Mouse (Mus musculus) midbrain, embryonic 13.5 days (tissue): ENCODE measurements around the gene Fam162b. TPM values are rescaled to one million over a fixed set of nuclear protein-coding genes. Genes with fewer than 3 reads are reported as not detected.

ENCODE experiments used
- ATAC-seq: fragments of 200-750 bp; cut with Nextera tagmentation; 2 replicates; pipeline ENCODE4 v1.8.0; 2017; ENCODE audit warnings: mild to moderate bottlenecking, moderate TSS enrichment, moderate library complexity
- H3K27ac ChIP-seq: fragments of 300-500 bp; sonication (generic); 2 replicates; pipeline ENCODE4 v1.5.1; 2015; ENCODE audit warnings: inconsistent platforms, mild to moderate bottlenecking, moderate library complexity
- H3K27me3 ChIP-seq: fragments of 300-500 bp; sonication (generic); 2 replicates; pipeline ENCODE4 v1.6.1; 2015; ENCODE audit warnings: mild to moderate bottlenecking, inconsistent platforms
- H3K36me3 ChIP-seq: fragments of 300-500 bp; sonication (generic); 2 replicates; pipeline ENCODE4 v1.6.1; 2015; ENCODE audit warnings: mild to moderate bottlenecking, inconsistent platforms
- H3K4me1 ChIP-seq: fragments of 300-500 bp; sonication (generic); replicated peaks from 2 replicates; pipeline ENCODE4 v1.6.1; 2015; ENCODE audit warnings: inconsistent platforms
- H3K4me2 ChIP-seq: fragments of 300-500 bp; sonication (generic); replicated peaks from 2 replicates; pipeline ENCODE4 v1.6.1; 2015; ENCODE audit warnings: moderate library complexity, mild to moderate bottlenecking, inconsistent platforms
- H3K4me3 ChIP-seq: fragments of 300-500 bp; sonication (generic); replicated peaks from 2 replicates; pipeline ENCODE4 v1.5.1; 2015; ENCODE audit warnings: mild to moderate bottlenecking, inconsistent platforms
- H3K9ac ChIP-seq: fragments of 300-500 bp; sonication (generic); replicated peaks from 2 replicates; pipeline ENCODE4 v1.6.1; 2015; ENCODE audit warnings: mild to moderate bottlenecking, inconsistent platforms
- H3K9me3 ChIP-seq: fragments of 300-500 bp; sonication (generic); 2 replicates; pipeline ENCODE4 v1.6.1; 2016; ENCODE audit warnings: mild to moderate bottlenecking, inconsistent platforms
- WGBS: fragments of 180-500 bp; shearing (Covaris S2); methylation state at CpG from one replicate; pipeline ENCODE4 v1.1.7; 2015; 5-methylcytosine and 5-hydroxymethylcytosine counted together
- polyA plus RNA-seq: library from polyadenylated mRNA; unstranded; fragments of >200 nt; fragmentation: Nextera tagmentation; extraction: Ambion mirVana; gene quantifications from 2 replicates; pipeline ENCODE4 v1.2.1, GENCODE M21; 2015

Gene Fam162b
- polyA plus RNA-seq, result 2.6 and 2.8 TPM in 2 replicates

DNA sequence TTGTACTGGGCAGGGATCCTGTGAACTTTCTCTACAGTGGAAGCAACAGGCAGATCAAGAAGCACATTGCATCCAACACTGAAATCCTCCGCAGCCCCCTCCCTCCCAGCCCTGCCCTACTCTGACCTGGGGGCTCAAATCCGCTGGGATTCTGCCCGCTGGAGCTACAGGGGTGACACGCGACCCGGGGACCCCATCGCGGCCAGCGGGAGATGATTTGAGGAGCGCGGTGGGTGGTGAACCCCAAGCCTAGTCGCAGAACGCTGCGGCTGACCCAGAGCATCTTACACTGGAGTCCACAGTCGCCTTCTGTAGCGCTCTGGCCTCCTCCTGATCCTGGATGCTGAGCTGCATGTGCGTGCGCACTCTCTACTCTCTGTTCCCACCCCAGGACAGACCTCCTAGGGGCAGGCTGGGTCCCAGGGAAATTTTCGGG lies at the start of gene Fam162b:
TSS of gene Fam162b (minus strand) at position 379 of the 436 bp plus-strand sequence.
- H3K4me1 ChIP-seq, result peaks cover 9% of the 10 kb centered on the region
- peaks cover 12% of the 10 kb centered on the region for H3K27me3 ChIP-seq
- H3K4me3 ChIP-seq, result peak within 1 kb of the TSS; percentile 30
- peak within 1 kb of the TSS; percentile 60 for H3K4me2 ChIP-seq
- H3K9ac ChIP-seq, result peak within 1 kb of the TSS; percentile 41; the same call in 1 of the 2 replicates
- H3K9me3 ChIP-seq, result no peaks in the 10 kb centered on the region
- WGBS, result 2% methylated on average over 19 of the region's 19 CpGs
- peak; percentile 65; the same call in 1 of the 2 replicates for ATAC-seq
- H3K27ac ChIP-seq, result no peak within 1 kb of the TSS
- H3K36me3 ChIP-seq, result no peaks in the 10 kb centered on the region

DNA sequence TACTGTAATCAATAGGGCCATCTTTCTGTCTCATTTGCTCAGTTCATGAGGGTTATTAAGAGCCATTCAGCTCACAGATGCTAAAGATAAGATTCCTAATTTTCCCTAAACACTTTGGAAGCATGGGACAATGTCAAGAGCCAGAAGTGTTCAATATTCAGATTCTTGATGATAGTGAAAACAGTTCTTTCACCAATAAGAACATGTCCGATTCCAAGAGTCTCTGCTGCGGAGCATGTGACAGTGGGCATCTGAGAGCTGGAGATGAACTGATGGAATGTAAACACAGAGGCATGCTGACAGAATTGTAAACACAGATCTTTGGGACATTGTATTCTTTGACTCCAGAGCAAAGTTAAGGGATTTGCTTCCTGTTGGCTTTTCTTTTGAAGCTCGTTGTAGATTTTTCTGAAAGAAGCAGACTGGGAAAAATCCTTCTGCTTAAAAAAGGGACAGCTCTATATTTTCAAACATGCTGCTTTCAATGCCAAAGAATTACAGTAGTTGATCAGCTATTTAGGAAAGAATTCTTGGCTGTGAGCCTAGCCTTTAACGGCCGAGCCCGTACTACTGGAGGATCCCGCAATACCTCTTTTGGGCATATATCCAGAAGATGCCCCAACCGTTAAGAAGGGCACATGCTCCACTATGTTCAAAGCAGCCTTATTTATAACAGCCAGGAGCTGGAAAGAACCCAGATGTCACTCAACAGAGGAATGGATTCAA lies 41.3 kb upstream of the Fam162b start, which contains the start of gene Gprc6a:
TSS of gene Gprc6a (minus strand) at position 51 of the 726 bp plus-strand sequence.
- Histone ChIP-seq H3K4me3 (no peak within 1 kb of the TSS), H3K9me3 (no peaks in the 10 kb centered on the region), H3K9ac (no peak within 1 kb of the TSS), H3K27me3 (no peaks in the 10 kb centered on the region), H3K4me1 (no peaks in the 10 kb centered on the region), H3K36me3 (no peaks in the 10 kb centered on the region), H3K27ac (no peak within 1 kb of the TSS), H3K4me2 (no peak within 1 kb of the TSS)
- ATAC-seq, result no peak
- 74% methylated on average over 8 of the region's 8 CpGs for WGBS

DNA sequence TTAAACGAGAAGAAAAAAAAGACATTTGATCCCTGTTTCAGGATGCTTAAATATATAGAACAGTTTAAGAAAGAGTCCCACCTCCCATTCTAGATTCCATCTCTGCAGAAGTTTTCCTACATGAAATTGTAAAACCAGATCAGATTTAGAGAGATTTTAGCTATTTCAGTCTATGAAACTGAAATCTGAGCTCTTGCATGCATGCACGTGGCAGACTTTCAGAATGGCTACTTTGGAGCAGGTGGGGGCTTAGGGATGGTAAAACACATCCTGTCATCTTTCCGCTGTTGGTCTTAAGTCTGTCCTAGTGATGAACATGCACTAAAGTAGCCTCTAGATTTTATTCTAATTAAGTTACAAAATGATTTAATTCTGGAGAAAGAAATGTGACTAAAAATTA lies 30.9 kb upstream of the Fam162b start:
- H3K27ac ChIP-seq, result no peak overlapping the region
- H3K9me3 ChIP-seq, result no peaks in the 10 kb centered on the region
- H3K36me3 ChIP-seq, result no peaks in the 10 kb centered on the region
- no peaks in the 10 kb centered on the region for H3K4me1 ChIP-seq
- H3K9ac ChIP-seq, result no peak overlapping the region
- H3K4me3 ChIP-seq, result no peak overlapping the region
- no peak for ATAC-seq
- no peak overlapping the region for H3K4me2 ChIP-seq
- WGBS, result 86% methylated on average over 3 of the region's 3 CpGs
- no peaks in the 10 kb centered on the region for H3K27me3 ChIP-seq

DNA sequence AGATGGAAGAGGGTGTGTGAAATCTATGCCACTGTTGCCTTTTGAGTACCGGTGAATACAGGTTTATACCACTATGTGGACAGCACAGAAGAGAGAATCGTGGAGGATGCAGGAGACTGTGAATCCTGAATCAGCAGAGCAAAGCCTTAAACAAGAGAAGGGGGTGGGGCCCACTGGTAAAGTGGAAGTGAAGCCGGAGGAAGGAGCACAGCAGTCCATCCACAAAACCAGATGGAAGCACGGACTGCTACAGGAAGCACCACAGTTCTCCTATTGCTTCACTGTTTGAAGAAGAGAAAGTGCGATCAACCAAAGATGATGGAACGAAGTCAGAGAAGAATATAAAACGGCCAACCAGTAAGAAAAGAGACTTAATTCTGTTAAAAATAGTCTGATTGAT lies 29.8 kb upstream of the Fam162b start:
- Histone ChIP-seq H3K4me1 (no peaks in the 10 kb centered on the region), H3K27me3 (no peaks in the 10 kb centered on the region), H3K4me2 (no peak overlapping the region), H3K36me3 (no peaks in the 10 kb centered on the region), H3K9me3 (no peaks in the 10 kb centered on the region), H3K9ac (no peak overlapping the region), H3K4me3 (no peak overlapping the region), H3K27ac (no peak overlapping the region)
- 56% methylated on average over 7 of the region's 7 CpGs for WGBS
- no peak for ATAC-seq

DNA sequence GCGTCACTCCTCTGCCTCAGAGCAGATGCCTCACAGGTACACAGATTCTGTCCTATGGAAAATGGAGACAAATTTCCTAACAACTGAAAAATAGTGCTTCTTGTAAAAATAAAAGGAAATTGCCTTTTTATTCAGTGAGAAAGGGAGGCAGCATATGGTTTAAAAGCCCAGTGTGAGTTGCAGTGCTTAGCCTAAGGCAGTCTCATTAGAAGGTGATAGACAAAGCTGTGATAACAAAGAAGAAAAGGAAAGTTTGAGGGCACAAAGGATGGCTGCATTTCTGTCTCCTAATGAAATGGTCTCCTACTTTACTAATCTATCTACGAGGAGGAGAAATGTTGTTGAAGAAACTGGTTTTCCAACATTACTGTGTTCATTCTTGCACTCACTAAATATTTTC lies 28.2 kb upstream of the Fam162b start:
- H3K4me3 ChIP-seq, result no peak overlapping the region
- no peak overlapping the region for H3K27ac ChIP-seq
- no peaks in the 10 kb centered on the region for H3K27me3 ChIP-seq
- H3K4me1 ChIP-seq, result no peaks in the 10 kb centered on the region
- no peak overlapping the region for H3K4me2 ChIP-seq
- H3K36me3 ChIP-seq, result no peaks in the 10 kb centered on the region
- H3K9ac ChIP-seq, result no peak overlapping the region
- no peak for ATAC-seq
- WGBS, result 72% methylated on average over 2 of the region's 2 CpGs
- no peaks in the 10 kb centered on the region for H3K9me3 ChIP-seq

DNA sequence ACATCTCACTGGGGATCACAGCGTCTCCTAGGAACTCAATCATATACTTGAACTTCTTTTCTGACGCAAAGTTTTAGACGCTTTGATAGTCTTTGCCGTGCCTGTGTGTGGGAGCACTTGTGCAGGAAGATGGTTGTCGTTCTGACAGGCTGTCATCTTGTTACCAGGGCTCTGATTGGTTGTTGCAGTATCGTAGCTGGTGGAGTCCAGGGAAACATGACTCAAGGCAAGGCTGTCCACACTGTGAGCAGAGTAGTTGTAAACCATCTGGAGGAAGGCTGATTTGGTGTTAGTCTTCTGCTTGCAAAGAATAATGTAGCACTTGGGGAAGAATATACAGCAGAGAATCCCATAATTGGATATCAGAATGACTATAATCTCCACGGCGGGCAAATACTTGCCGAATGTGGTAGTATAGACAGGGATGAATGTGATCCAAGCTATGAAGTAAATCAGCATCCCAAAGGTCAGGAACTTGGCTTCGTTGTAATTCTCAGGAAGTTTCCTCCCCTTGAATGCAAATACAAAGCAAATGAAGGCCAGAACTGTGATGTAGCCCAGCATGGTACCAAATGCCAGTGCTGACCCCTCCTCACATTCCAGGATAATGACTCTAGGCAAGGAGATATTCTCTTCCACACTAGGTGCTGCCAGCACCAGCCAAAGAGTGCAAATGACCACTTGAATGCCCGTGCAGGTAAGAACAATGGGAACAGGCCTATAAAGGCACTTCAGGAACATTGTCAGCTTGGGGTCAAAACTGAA lies 24.7 kb upstream of the Fam162b start:
- no peak for ATAC-seq
- Histone ChIP-seq H3K4me3 (no peak overlapping the region), H3K9ac (no peak overlapping the region)

DNA sequence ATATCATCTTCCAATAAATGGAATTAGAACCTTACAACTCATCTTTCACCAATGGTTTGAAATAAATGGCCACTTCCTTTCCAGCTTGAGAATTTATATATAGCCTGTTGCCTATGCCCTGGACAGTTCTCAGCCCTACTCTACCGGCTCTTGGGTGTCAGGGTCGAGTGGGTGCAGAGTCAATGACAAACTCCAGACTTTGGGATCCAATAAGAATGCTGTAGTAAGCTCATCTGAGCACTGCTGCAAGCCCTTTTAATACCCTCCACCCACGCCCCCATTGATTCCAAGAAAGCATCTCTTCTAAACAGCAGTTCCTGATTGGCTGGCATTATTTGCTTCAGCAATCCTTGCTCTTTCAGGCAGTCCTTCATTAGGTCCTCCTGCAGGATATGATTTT lies 23.1 kb upstream of the Fam162b start:
- no peak for ATAC-seq

More for the DNA sequence above, 24.7 kb upstream of the Fam162b start:
- Histone ChIP-seq H3K36me3 (no peaks in the 10 kb centered on the region), H3K4me2 (no peak overlapping the region), H3K27ac (no peak overlapping the region), H3K9me3 (no peaks in the 10 kb centered on the region), H3K4me1 (no peaks in the 10 kb centered on the region), H3K27me3 (no peaks in the 10 kb centered on the region)
- 78% methylated on average over 11 of the region's 11 CpGs for WGBS

DNA sequence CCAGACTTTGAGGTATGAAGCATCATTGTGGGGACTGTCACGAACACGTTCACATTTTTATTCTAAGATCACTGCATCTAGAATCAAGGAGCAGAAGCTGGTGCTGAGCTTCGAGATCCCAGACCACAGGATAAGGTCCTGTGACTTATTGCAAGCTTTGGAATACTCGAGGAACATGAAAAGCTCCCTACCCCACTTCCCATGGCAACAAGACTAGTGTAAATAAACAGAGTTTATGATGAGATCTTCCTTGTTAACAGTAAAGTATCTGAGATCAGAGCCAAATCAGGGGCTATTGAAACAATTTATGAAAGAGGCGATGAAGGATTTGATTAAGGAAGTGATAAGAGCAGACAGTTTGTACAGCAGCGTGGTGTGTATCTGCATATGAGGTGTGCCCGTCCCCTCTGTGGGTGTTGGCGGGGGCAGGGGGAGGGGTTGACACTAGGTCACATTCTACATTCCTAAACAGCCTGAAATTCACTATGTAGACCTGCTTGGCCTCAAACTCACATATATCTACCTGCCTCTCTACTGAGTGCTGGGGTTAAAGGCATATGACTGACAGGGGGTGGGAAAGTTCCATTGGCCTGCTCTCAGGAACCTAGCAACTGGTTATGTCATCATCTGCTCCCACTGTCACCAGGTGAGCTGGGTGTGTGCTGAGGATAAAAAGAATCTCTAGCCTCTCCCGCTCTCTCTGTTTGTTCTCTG lies 21.8 kb upstream of the Fam162b start:
- no peak overlapping the region for H3K4me2 ChIP-seq
- H3K9ac ChIP-seq, result no peak overlapping the region
- H3K4me3 ChIP-seq, result no peak overlapping the region
- no peak overlapping the region for H3K27ac ChIP-seq
- WGBS, result 86% methylated on average over 9 of the region's 9 CpGs
- H3K9me3 ChIP-seq, result no peaks in the 10 kb centered on the region
- H3K36me3 ChIP-seq, result no peaks in the 10 kb centered on the region
- H3K27me3 ChIP-seq, result no peaks in the 10 kb centered on the region
- H3K4me1 ChIP-seq, result no peaks in the 10 kb centered on the region
- ATAC-seq, result no peak

More for the DNA sequence above, 23.1 kb upstream of the Fam162b start:
- no peaks in the 10 kb centered on the region for H3K4me1 ChIP-seq
- no peak overlapping the region for H3K9ac ChIP-seq
- H3K4me3 ChIP-seq, result no peak overlapping the region
- no peaks in the 10 kb centered on the region for H3K27me3 ChIP-seq
- no peaks in the 10 kb centered on the region for H3K9me3 ChIP-seq
- WGBS, result 77% methylated on average over 3 of the region's 3 CpGs
- H3K36me3 ChIP-seq, result no peaks in the 10 kb centered on the region
- H3K4me2 ChIP-seq, result no peak overlapping the region
- no peak overlapping the region for H3K27ac ChIP-seq

DNA sequence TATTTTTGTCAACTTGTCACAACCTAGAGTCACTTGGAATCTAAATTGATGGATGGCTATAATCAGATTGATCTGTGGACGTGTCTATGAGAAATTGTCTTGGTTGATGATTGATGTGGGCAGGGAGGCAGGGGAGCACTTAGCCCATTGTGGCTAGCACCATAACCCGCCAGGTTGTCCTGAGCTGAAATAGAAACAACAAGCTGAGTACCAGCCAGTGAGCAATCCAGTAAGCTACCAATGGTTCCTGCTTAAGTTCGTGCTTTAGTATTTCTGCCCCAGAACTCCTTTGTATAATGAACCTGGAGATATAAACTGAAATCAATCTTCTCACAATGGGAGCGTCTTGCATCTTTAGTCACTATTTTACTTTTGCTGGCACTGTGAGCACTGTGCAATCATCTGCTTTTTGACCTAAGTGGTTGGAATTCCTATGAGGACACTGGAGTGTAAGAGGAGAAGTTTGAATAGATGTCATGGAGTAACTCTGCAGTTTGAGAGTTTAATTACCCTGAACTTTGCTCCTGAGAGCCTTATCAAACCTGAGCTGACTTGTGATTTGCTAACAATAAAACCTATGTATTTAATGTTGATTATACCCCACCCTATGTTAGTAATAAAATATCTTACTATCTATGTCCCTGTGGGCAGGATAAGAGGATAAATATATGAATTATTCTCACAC lies 19.6 kb upstream of the Fam162b start:
- no peak for ATAC-seq
- H3K4me2 ChIP-seq, result no peak overlapping the region
- no peak overlapping the region for H3K27ac ChIP-seq
- H3K9me3 ChIP-seq, result no peaks in the 10 kb centered on the region
- no peaks in the 10 kb centered on the region for H3K27me3 ChIP-seq
- H3K36me3 ChIP-seq, result no peaks in the 10 kb centered on the region
- no peaks in the 10 kb centered on the region for H3K4me1 ChIP-seq
- no peak overlapping the region for H3K4me3 ChIP-seq
- H3K9ac ChIP-seq, result no peak overlapping the region
- WGBS, result 87% methylated on average over 4 of the region's 4 CpGs

DNA sequence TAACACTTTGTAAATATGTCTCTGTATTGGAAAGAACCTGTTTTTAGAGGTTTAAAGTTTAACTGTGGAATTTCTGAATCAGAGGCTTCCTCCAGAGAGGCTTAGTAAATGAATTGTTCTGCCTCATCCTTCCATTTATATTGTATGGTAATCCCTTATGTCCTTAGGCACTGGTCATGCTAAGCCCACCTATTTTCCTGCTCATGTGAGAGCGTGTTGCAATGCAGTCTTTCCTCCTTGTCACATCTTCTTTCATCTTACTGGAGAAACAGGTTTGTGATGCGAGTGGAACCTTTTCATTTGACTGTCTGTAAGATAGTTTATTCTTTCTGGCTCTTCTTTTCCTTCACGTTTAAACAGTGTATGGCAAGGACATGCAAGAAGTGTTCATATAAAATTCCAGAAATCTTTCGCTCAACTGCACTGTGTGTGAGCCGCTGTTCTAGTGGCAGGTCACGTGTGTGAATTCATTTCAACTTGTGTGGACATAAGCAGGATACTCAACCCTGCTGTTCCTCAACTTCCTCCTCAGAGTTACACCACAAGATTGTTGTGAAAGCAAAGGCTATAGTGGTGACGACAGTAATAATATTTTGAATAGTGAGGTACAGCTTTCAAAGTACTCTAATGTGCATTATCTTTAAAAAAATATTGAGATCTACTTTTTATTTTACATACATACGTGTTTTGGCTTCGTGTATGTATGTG lies 6.8 kb upstream of the Fam162b start:
- Histone ChIP-seq H3K27ac (no peak overlapping the region), H3K4me3 (no peak overlapping the region), H3K9ac (no peak overlapping the region), H3K4me2 (no peak overlapping the region), H3K9me3 (no peaks in the 10 kb centered on the region), H3K36me3 (no peaks in the 10 kb centered on the region), H3K4me1 (no peaks in the 10 kb centered on the region), H3K27me3 (no peaks in the 10 kb centered on the region)
- WGBS, result 83% methylated on average over 9 of the region's 9 CpGs
- ATAC-seq, result no peak
